Mouse (Mus musculus) CH12.LX (cell line): Measurements from ENCODE around the gene 6030468B19Rik.
A peak's percentile ranks its signal among the peaks of the same experiment; 100 is the strongest.

Experiments used
- CTCF ChIP-seq, 2 experiments: IDR thresholded peaks in 1 of 2; conservative IDR thresholded peaks in 1 of 2; 2 replicates each; pipeline ENCODE4 v1.5.1; 2011 to 2012; ENCODE audit warnings: low read depth in 2 of 2, low read length in 2 of 2, improper control_type of control experiment in 1 of 2, inconsistent platforms in 1 of 2, mild to moderate bottlenecking in 1 of 2, moderate library complexity in 1 of 2
- NELFE ChIP-seq: IDR thresholded peaks from 2 replicates; pipeline ENCODE4 v1.6.1; 2011; ENCODE audit warnings: low read depth, low read length, improper control_type of control experiment
- POLR2A ChIP-seq: IDR thresholded peaks from 2 replicates; pipeline ENCODE4 v1.6.1; 2011; ENCODE audit warnings: low read depth, mild to moderate bottlenecking, improper control_type of control experiment, low read length
- POLR2AphosphoS2 ChIP-seq: IDR thresholded peaks from 2 replicates; pipeline ENCODE4 v1.6.1; 2011; ENCODE audit warnings: low read depth, low read length, improper control_type of control experiment

- no peak for TF ChIP-seq NELFE
- TF ChIP-seq POLR2A = no peak; the same call in 1 of the 2 replicates
- no peak for TF ChIP-seq CTCF (conservative IDR thresholded peaks at IDR 0.05 in 1 of 2, IDR thresholded peaks at IDR 0.05 in 1 of 2; ENCODE audit: low read depth in 2 of 2, low read length in 2 of 2)
- 0 out of 2 replicates have a peak, but pooled peaks have one; percentile 22 for TF ChIP-seq POLR2AphosphoS2
Measured at GRCm38 (mm10) chr11:117814704-117815366, 17.4 kb downstream of the 6030468B19Rik start.
